Mouse (Mus musculus): ENCODE data around the gene Srf. TPM values are rescaled to one million over a fixed set of nuclear protein-coding genes. Genes with fewer than 3 reads are reported as not detected.
A peak's percentile ranks its signal among the peaks of the same experiment; 100 is the strongest.
"Not testable (repeated sequence)": the region's sequence is repeated elsewhere in the genome, so short reads cannot be mapped to it uniquely, and the experiment has no call there.

Gene Srf
- polyA plus RNA-seq, 1 experiment from 2014 or later, result 13.1 TPM

DNA sequence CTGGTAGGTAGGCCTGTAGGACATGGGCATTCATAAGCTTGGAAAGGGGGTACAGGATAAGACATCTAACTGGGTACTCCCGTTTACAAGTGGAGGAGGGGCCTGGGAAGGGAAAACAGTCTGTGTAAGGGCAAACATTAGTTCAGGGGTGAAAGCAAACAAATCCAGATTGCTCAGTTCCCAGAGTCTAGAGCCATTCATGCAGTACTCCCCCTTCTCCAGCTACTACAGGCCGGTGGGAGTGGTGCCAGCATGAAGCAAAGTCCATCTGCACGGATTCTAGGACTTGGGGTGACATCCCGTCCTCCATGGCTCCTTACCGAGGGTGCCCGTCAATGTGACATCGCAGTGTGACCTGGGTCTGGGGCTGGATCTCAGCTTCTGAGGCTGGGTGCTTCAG, 34.5 kb upstream of the Srf start:
- no peak for ATAC-seq (ENCODE audit: extremely low read depth, insufficient number of reproducible peaks, low FRiP score, low TSS enrichment)
- 76% methylated on average over 7 of the region's 7 CpGs for WGBS
- no peaks in the 10 kb centered on the region for H3K27me3 ChIP-seq (replicated peaks)
- no peak overlapping the region for H3K4me3 ChIP-seq
- H3K4me1 ChIP-seq, result peaks cover 29% of the 10 kb centered on the region
- H3K27ac ChIP-seq (replicated peaks), result no peak overlapping the region
- H3K4me2 ChIP-seq, result no peak overlapping the region
- H3K9me3 ChIP-seq, result no peaks in the 10 kb centered on the region
- peaks cover 57% of the 10 kb centered on the region for H3K36me3 ChIP-seq
- H3K9ac ChIP-seq, result no peak overlapping the region

DNA sequence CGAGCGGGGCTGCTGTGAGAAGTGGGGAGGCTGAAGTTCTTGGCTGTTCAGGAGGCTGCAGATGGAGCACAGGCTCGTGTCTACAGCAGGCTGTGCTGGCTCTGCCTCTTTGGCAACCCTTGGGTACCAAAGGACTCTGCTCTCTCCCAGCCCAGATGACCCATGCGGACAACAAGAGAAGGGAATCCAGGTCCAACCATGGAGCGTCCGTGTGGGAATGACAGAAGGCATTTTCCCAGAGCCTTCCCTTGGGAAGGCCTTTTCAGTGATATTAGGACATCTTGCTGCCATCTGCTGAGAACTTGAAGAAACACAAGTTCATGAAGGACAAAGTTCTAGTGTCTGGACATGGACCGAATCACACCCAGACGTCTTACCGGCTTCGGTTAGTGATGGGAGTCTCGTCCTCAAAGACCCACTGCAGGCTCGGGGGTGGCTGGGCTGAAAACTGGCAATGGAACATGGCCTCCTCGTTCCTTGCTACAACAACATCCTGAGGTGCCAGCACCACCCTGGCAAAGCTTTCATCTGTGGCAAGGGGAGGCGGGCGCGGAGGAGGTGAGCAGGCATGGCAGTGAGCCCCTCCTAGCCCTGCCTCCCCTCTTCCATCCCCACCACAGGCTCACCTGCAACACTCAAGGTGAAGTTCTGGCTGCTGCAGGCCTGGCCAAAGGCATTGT, 33.8 kb upstream of the Srf start:
- Histone ChIP-seq H3K27ac (replicated peaks) (no peak overlapping the region), H3K9ac (no peak overlapping the region), H3K27me3 (replicated peaks) (no peaks in the 10 kb centered on the region), H3K9me3 (no peaks in the 10 kb centered on the region), H3K36me3 (peaks cover 64% of the 10 kb centered on the region), H3K4me1 (peaks cover 23% of the 10 kb centered on the region), H3K4me2 (no peak overlapping the region), H3K4me3 (no peak overlapping the region)
- 82% methylated on average over 16 of the region's 16 CpGs for WGBS
- ATAC-seq (ENCODE audit: extremely low read depth, insufficient number of reproducible peaks, low FRiP score, low TSS enrichment), result no peak

DNA sequence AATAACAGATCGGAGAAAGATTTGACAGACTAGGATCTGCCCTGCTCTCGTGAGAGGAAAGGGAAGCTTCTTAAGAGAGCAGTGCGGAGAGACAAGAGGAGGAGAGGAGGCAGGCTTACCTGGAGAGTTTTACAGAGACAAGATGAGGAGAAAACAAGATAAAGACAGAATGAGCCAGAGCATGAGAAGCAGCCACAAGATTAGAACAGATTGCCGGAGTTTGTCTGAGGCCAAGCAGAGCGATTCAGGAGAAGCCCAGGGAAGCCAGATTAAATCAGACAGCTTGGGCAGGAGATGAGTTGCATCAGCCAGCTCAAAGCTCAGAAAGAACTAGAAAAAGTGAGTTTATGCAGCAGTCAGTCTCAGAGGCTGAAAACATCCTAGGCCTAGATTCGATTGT, 32.9 kb upstream of the Srf start:
- ATAC-seq (ENCODE audit: extremely low read depth, insufficient number of reproducible peaks, low FRiP score, low TSS enrichment), result no peak
- H3K4me1 ChIP-seq, result peaks cover 16% of the 10 kb centered on the region
- no peak overlapping the region for H3K9ac ChIP-seq
- peaks cover 68% of the 10 kb centered on the region for H3K36me3 ChIP-seq
- H3K27ac ChIP-seq (replicated peaks), result no peak overlapping the region
- 79% methylated on average over 6 of the region's 6 CpGs for WGBS
- H3K9me3 ChIP-seq, result no peaks in the 10 kb centered on the region
- no peaks in the 10 kb centered on the region for H3K27me3 ChIP-seq (replicated peaks)
- no peak overlapping the region for H3K4me3 ChIP-seq
- H3K4me2 ChIP-seq, result no peak overlapping the region

DNA sequence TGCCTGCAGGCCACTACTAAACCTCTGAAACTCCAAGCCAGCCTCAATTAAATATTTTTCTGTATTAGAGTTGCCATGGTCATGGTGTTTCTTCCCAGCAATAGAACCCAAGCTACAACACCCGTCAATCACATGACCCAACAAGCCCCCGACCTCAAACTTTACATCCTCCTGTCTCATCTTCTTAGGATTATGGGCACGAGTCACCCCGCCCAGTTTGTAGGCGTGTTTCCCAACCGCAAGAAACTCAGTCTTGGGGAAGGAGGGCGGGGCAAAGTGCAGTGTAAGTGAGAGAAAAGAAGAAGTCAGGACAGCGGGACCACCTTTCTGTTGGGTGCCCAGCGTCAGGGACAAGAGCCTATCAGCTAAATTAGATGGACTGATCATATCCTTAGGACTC, 32.2 kb upstream of the Srf start:
- Histone ChIP-seq H3K27me3 (replicated peaks) (no peaks in the 10 kb centered on the region), H3K9me3 (no peaks in the 10 kb centered on the region), H3K36me3 (peaks cover 69% of the 10 kb centered on the region), H3K4me1 (peaks cover 9% of the 10 kb centered on the region), H3K9ac (no peak overlapping the region), H3K4me3 (no peak overlapping the region), H3K4me2 (no peak overlapping the region), H3K27ac (replicated peaks) (no peak overlapping the region)
- 82% methylated on average over 9 of the region's 9 CpGs for WGBS
- ATAC-seq (ENCODE audit: extremely low read depth, insufficient number of reproducible peaks, low FRiP score, low TSS enrichment), result no peak

DNA sequence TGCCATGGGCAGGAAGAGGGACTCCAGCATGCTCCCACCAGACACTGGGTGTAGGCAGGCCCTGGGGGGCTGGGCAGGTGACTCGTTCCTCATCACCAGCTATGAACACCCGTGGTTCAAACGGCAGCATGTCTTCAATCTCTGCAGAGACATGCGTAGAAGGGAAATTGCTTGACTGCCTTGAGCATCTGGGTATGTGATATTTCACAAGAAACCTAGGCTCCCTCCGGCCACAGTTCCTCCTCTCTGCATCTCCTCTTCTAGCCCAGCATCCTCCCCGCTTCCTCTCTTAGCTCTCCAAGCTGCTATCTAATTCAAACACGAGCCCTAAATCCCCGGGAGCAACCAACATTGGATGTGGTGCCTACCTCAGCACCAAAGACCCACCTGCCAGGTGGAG, 30.4 kb upstream of the Srf start:
- H3K4me1 ChIP-seq, result no peaks in the 10 kb centered on the region
- no peak overlapping the region for H3K4me2 ChIP-seq
- H3K4me3 ChIP-seq, result no peak overlapping the region
- ATAC-seq (ENCODE audit: extremely low read depth, insufficient number of reproducible peaks, low FRiP score, low TSS enrichment), result no peak
- H3K9me3 ChIP-seq, result no peaks in the 10 kb centered on the region
- H3K9ac ChIP-seq, result no peak overlapping the region
- no peaks in the 10 kb centered on the region for H3K27me3 ChIP-seq (replicated peaks)
- no peak overlapping the region for H3K27ac ChIP-seq (replicated peaks)
- 85% methylated on average over 8 of the region's 8 CpGs for WGBS
- H3K36me3 ChIP-seq, result peaks cover 87% of the 10 kb centered on the region

DNA sequence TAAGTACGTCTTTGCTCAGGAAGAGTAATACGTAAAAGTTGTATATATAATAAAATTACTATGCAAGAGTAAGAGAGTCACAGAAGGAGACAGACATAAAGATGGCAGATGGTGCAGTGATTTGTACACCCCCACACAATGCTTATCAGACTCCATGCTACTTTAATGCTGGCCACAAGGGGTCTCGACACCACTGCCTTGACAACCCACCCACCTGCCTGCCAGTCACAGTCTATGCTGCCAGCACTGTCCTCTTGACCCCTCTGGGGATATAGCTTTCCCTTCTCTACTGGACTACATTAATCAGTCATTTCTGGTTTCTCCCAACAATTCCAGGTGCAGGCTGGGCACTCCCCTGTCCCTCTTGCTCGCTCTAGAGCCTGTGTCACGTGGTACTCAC, 22.7 kb upstream of the Srf start:
- Histone ChIP-seq H3K27ac (replicated peaks) (no peak overlapping the region), H3K9ac (no peak overlapping the region), H3K36me3 (peaks cover 94% of the 10 kb centered on the region), H3K4me3 (no peak overlapping the region), H3K9me3 (peaks cover 5% of the 10 kb centered on the region; the same call in 1 of the 2 replicates), H3K4me2 (no peak overlapping the region), H3K4me1 (no peaks in the 10 kb centered on the region), H3K27me3 (replicated peaks) (no peaks in the 10 kb centered on the region)
- 66% methylated on average over 5 of the region's 5 CpGs for WGBS
- no peak for ATAC-seq (ENCODE audit: extremely low read depth, insufficient number of reproducible peaks, low FRiP score, low TSS enrichment)

DNA sequence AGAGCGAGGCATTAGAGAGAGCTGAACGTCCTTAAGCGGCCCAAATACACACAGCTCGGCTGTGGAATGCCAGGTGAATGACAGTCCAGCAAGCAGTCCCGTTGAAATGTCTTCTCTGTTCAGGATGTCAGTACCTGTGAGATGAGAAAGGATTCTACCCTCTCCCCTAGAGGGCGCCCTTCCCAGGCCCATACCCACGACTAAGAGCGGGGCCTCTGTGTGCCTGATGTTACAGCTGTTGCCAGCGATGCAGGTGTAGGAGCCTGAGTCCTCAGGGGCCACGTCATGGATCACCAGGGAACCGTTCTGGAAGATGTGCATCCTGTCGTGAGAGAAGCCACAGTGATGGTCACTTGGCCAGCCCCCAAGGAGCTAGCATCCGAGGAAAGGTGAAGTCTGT, 20.1 kb upstream of the Srf start:
- Histone ChIP-seq H3K4me1 (no peaks in the 10 kb centered on the region), H3K4me3 (no peak overlapping the region), H3K9ac (no peak overlapping the region), H3K27me3 (replicated peaks) (no peaks in the 10 kb centered on the region), H3K27ac (replicated peaks) (no peak overlapping the region), H3K4me2 (no peak overlapping the region), H3K36me3 (peaks cover 97% of the 10 kb centered on the region), H3K9me3 (peaks cover 5% of the 10 kb centered on the region; the same call in 1 of the 2 replicates)
- 81% methylated on average over 13 of the region's 13 CpGs for WGBS
- ATAC-seq (ENCODE audit: extremely low read depth, insufficient number of reproducible peaks, low FRiP score, low TSS enrichment), result no peak

DNA sequence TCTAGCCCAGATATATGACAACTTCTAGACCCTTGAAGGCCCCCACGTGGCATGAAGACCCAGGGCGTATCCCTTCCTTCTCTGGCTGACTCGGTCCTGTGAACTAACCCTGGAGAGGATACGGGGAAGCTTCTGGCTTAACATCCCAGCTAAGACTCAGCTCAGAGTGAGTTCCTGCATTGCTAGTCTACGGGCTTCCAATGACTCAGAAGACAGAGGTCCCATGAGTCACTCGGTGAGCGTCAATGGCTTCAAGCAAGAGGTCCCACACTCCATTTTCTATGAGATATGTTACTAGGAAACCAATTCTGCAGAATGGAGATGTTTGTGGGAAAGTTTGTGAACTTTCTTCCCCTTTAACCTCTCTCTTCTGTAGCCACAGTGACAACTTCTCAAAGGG, 18.6 kb upstream of the Srf start:
- no peak overlapping the region for H3K4me3 ChIP-seq
- no peak for ATAC-seq (ENCODE audit: extremely low read depth, insufficient number of reproducible peaks, low FRiP score, low TSS enrichment)
- no peaks in the 10 kb centered on the region for H3K9me3 ChIP-seq
- no peaks in the 10 kb centered on the region for H3K27me3 ChIP-seq (replicated peaks)
- H3K4me1 ChIP-seq, result no peaks in the 10 kb centered on the region
- H3K4me2 ChIP-seq, result no peak overlapping the region
- no peak overlapping the region for H3K9ac ChIP-seq
- 88% methylated on average over 7 of the region's 7 CpGs for WGBS
- no peak overlapping the region for H3K27ac ChIP-seq (replicated peaks)
- H3K36me3 ChIP-seq, result peaks cover 97% of the 10 kb centered on the region

DNA sequence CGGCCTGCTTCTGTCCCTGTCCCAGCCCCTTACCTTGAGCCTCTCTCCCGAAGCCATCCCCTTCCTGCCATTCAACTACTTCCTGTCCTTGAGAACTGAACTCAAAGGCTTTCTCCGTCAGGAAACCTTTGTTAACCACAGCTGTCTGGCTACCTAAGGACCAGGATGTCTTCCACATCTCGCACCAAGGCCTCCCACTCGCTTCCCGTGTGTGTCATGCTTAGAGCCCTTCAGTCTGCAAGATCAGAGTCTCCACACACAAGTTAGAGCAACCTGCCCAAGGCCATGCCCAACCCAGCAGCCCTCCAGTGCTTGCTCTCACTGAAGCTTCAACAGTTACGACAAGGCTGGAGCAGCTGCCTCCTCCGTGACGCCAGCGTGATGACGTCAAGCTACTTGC, 15.0 kb upstream of the Srf start:
- ATAC-seq (ENCODE audit: extremely low read depth, insufficient number of reproducible peaks, low FRiP score, low TSS enrichment), result no peak
- peaks cover 99% of the 10 kb centered on the region for H3K36me3 ChIP-seq

DNA sequence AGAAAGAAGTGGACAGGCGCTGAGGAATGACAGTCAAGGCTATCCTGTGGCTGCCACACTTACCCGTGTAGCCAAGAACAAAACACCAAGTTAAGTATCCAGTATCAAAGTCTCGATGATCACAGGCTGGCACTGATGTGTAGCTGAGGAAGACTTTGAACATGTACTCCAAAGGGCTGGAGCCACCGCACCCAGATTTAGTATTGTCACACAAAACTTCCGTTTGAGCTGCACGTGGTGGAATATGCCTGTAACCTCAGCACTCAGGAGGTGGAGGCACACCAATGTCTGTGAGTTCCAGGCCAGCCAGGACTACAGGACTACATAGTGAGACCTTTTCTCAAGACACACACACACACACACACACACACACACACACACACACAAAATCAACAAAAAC, 3.2 kb upstream of the Srf start:
- H3K4me1 ChIP-seq, result peaks cover 18% of the 10 kb centered on the region
- H3K4me3 ChIP-seq, result no peak overlapping the region
- no peak for ATAC-seq (ENCODE audit: extremely low read depth, insufficient number of reproducible peaks, low FRiP score, low TSS enrichment)
- no peaks in the 10 kb centered on the region for H3K9me3 ChIP-seq
- no peak overlapping the region for H3K27ac ChIP-seq (replicated peaks)
- 86% methylated on average over 6 of the region's 6 CpGs for WGBS
- no peak overlapping the region for H3K4me2 ChIP-seq
- no peaks in the 10 kb centered on the region for H3K27me3 ChIP-seq (replicated peaks)
- H3K9ac ChIP-seq, result no peak overlapping the region
- peaks cover 10% of the 10 kb centered on the region for H3K36me3 ChIP-seq

More for the DNA sequence above, 15.0 kb upstream of the Srf start:
- no peak overlapping the region for H3K4me2 ChIP-seq
- 74% methylated on average over 11 of the region's 11 CpGs for WGBS
- H3K9me3 ChIP-seq, result no peaks in the 10 kb centered on the region
- no peak overlapping the region for H3K9ac ChIP-seq
- no peak overlapping the region; the same call in 1 of the 2 replicates for H3K27ac ChIP-seq (replicated peaks)
- no peaks in the 10 kb centered on the region for H3K27me3 ChIP-seq (replicated peaks)
- no peak overlapping the region for H3K4me3 ChIP-seq
- H3K4me1 ChIP-seq, result no peaks in the 10 kb centered on the region

DNA sequence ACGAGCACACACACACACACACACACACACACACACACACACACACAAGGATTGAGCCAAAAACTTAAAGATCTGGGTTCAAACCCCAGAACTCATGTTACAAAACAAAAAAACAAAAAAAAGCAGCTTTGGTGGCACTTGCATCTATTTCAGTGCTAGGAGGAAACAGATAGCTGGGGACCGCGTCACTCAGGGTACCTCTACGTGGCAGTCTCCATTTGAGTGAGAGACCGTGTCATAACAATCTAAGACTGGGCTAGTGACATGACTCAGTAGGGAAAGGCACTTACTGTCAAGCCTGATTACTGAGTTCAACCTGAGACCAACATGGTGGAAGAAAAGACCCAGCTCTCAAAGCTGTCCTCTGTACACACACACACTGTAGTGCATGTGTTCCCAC, 2.2 kb upstream of the Srf start:
- H3K4me1 ChIP-seq, result peaks cover 28% of the 10 kb centered on the region
- H3K9ac ChIP-seq, result no peak overlapping the region
- H3K27me3 ChIP-seq (replicated peaks), result no peaks in the 10 kb centered on the region
- peaks cover under 1% of the 10 kb centered on the region; the same call in 1 of the 2 replicates for H3K36me3 ChIP-seq
- no peak overlapping the region for H3K4me2 ChIP-seq
- no peak overlapping the region for H3K4me3 ChIP-seq
- no peak overlapping the region for H3K27ac ChIP-seq (replicated peaks)
- WGBS, result 75% methylated on average over 5 of the region's 5 CpGs
- H3K9me3 ChIP-seq, result no peaks in the 10 kb centered on the region
- ATAC-seq (ENCODE audit: extremely low read depth, insufficient number of reproducible peaks, low FRiP score, low TSS enrichment), result no peak

DNA sequence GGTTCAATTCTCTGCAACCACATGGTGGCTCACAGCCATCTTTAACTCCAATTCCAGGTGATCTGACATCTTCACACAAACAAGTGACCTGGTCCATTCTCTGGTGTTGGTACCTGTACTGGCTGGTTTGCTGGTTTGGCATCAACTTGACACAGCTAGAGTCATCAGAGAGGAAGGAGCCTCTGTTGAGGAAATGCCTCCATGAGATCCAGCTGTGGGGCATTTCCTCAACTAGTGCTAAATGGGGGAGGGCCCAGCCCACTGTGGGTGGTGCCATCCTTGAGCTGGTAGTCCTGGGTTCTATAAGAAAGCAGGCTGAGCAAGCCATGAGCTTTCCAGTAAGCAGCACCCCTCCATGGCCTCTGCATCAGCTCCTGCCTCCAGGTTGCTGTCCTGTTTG, 1.3 kb upstream of the Srf start:
- peaks cover 36% of the 10 kb centered on the region for H3K4me1 ChIP-seq
- H3K4me3 ChIP-seq, result peak overlapping the region; percentile 100; the same call in 1 of the 2 replicates
- peak overlapping the region; percentile 87 for H3K9ac ChIP-seq
- not testable (repeated sequence) for H3K27me3 ChIP-seq (replicated peaks); H3K9me3 ChIP-seq; H3K36me3 ChIP-seq; ATAC-seq (ENCODE audit: extremely low read depth, insufficient number of reproducible peaks, low FRiP score, low TSS enrichment)
- H3K4me2 ChIP-seq, result peak overlapping the region; percentile 82
- H3K27ac ChIP-seq (replicated peaks), result peak overlapping the region; percentile 95
